Mouse (Mus musculus) effector memory CD4-positive, alpha-beta T cell, adult 7 months (primary cell): ENCODE measurements around the gene Trappc5. TPM values are rescaled to one million over a fixed set of nuclear protein-coding genes. Genes with fewer than 3 reads are reported as not detected.

Experiments used
- polyA plus RNA-seq: library from polyadenylated mRNA; unstranded; fragments of 100-300 nt; shearing (Covaris generic); gene quantifications from one replicate; pipeline ENCODE4 v1.2.1, GENCODE M21; 2017

Trappc5 gene
- 22.3 TPM for polyA plus RNA-seq

GRCm38 (mm10) chr8:3676131-3676992 is at the start of gene Trappc5:
Gene Trappc5, plus strand, starts transcription at chr8:3676299.

DNA sequence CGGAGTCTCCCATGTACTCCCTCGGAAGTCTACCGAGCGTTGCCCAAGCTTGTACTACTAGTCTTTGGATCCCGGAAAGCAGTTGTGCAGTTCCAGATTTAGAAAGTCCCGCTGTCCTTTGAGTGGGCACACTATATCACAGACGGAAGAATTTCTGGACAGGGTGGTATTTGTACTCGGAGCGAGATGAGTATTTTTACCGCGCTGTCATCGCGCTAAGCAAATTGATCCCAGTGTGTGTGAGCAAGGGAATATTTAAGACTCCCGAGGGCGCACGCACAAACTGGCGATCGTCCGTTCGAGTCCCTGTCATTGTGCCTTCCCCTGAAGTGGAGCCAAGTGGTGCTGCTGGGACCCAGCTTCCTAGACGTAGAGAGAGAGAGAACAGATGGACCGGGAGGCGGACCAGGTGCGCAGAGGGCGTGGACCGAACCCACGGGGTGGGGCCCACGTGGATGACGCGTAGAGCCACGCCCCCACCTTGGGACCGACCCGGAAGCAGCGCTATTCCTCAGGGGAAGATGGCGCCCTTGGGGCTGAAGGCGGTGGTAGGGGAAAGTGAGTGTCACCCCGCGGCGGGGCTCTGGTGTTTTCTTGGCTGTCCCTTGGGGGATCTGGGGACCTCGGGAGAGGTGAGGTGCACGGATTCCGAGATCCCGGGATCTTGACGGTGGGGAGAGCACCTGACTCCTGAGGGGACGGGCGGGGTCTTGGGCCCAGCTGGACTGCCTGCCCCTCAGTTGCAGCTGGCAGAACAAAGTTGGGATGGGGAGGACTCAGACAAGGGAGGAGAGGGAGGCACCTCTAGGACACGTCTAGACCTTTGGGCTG is 45.2 kb upstream of the Trappc5 start, which contains the start of gene Stxbp2:
TSS of gene Stxbp2 (plus strand) at position 309 of the 831 bp plus-strand sequence.

GRCm38 (mm10) chr8:3655526-3655925 is 20.6 kb upstream of the Trappc5 start, which contains the start of gene Retn:
Gene Retn, plus strand, starts transcription at chr8:3655770.

GRCm38 (mm10) chr8:3665507-3665906 is 10.6 kb upstream of the Trappc5 start, which contains the start of gene Mcemp1:
Gene Mcemp1, plus strand, starts transcription at chr8:3665754.

DNA sequence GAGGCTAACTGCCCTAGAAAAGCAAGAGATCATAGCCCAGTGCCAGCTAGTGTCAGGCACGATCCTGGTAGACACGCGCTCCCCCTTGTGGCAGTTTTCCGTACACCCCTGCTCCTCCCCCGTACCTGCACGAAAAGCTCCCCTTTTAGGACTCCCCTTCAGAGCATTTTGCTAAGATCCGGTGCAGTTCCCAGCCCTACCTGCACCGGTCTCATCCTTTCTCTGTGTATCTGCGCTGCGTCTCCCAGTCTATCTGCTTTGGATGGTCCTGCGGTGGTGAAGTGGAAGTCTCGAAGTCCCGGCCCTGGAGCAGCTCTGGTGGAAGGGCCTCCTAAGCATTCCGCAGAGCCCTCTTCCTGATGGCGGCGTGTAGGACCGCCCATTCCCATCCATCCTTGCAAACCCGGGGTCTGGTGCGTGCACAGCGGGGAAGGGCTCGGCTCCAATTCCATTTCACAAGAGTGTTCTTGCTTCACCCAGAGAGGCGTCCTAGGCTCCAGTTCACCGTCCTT is 4.1 kb upstream of the Trappc5 start, which contains the start of gene Fcor:
TSS of gene Fcor (minus strand) at position 383 of the 512 bp plus-strand sequence.

DNA sequence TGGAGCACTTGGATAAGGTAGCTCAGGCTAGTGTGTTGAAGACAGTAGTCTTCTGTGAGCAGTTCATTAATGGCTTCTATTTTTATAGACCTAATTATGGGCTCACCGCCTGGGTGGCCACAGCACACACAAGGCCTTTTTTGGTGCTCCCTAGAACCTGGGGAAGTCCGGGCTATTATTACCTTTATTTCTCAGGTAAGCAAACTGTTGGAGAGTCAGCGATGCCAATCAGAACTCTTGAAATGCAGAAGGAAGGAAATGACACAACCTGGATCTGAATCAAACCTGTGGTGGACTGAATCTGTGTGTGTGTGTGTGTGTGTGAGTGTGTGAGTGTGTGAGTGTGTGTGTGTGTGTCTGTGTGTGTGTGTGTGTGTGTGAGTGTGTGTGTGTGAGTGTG is 18.0 kb downstream of the Trappc5 start, which contains the start of gene Fcer2a:
TSS of gene Fcer2a (minus strand) at position 55 of the 400 bp plus-strand sequence.

DNA sequence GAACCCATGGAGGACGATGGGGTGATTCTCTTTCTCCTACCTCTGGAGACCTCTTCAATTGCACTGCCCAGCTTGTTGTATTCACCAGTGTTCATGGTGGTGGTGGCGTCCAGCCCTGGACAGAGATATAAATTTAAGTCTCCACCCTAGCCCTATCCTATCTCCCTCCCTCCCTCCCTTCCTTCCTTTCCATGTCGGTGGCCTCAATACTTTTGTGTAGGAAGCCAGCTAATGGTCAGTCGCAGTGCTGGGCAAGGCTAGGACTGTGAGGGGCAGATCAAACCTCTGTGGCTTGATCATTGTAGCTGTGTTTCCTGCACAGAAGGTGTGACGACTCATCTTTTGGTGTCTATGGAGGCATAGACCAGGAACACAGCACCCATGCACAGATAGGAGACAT is 44.5 kb downstream of the Trappc5 start, which contains the start of gene Clec4g:
TSS of gene Clec4g (minus strand) at position 101 of the 400 bp plus-strand sequence.

Other genes with a start within 250 kb of the Trappc5 start
- 2.7 TPM for gene Pex11g, start 208.6 kb upstream of the Trappc5 start, polyA plus RNA-seq
- not detected for gene Tex45, start 205.4 kb upstream of the Trappc5 start, polyA plus RNA-seq
- 1.5 TPM for gene Zfp358, start 183.2 kb upstream of the Trappc5 start, polyA plus RNA-seq
- 81.1 TPM for gene Mcoln1, start 175.8 kb upstream of the Trappc5 start, polyA plus RNA-seq
- 37.4 TPM for gene Pnpla6, start 160.9 kb upstream of the Trappc5 start, polyA plus RNA-seq
- not detected for gene C330021F23Rik, start 108.3 kb upstream of the Trappc5 start, polyA plus RNA-seq
- 0.98 TPM for gene Camsap3, start 89.0 kb upstream of the Trappc5 start, polyA plus RNA-seq
- gene Xab2, start 55.0 kb upstream of the Trappc5 start, polyA plus RNA-seq = 113 TPM
- 79.9 TPM for gene Pet100, start 54.8 kb upstream of the Trappc5 start, polyA plus RNA-seq
- not detected for gene Pcp2, start 50.8 kb upstream of the Trappc5 start, polyA plus RNA-seq
- 212 TPM for gene Stxbp2, start 45.3 kb upstream of the Trappc5 start, polyA plus RNA-seq
- not detected for gene Retn, start 20.5 kb upstream of the Trappc5 start, polyA plus RNA-seq
- not detected for gene Mcemp1, start 10.5 kb upstream of the Trappc5 start, polyA plus RNA-seq
- gene Fcor, start 3.9 kb upstream of the Trappc5 start, polyA plus RNA-seq = not detected
- 0.46 TPM for gene Fcer2a, start 17.9 kb downstream of the Trappc5 start, polyA plus RNA-seq
- not detected for gene Clec4g, start 44.4 kb downstream of the Trappc5 start, polyA plus RNA-seq
- gene Cd209a, start 72.7 kb downstream of the Trappc5 start, polyA plus RNA-seq = 0.60 TPM
- gene Cd209e, start 178.0 kb downstream of the Trappc5 start, polyA plus RNA-seq = 0.35 TPM
- gene Cd209d, start 202.3 kb downstream of the Trappc5 start, polyA plus RNA-seq = not detected